Mouse (Mus musculus) olfactory bulb, adult 2 months (tissue): ENCODE measurements around the gene Hsd17b2.

ENCODE experiments used
- CTCF ChIP-seq: fragments of 200-500 bp; IDR thresholded peaks from 2 replicates; pipeline ENCODE4 v1.5.1; 2012; ENCODE audit warnings: low read depth, mild to moderate bottlenecking, low read length, moderate library complexity; ENCODE audit not compliant: insufficient read depth
- POLR2A ChIP-seq: fragments of 200-500 bp; IDR thresholded peaks from 2 replicates; pipeline ENCODE4 v1.6.1; 2012; ENCODE audit warnings: mild to moderate bottlenecking, low read depth, low read length, moderate library complexity; ENCODE audit not compliant: insufficient read depth

- TF ChIP-seq CTCF (no peak), POLR2A (no peak)
Observed at GRCm38 (mm10) chr8:117802299-117802689, 100.6 kb downstream of the Hsd17b2 start.
